Comparison of ENCODE assay signal across 11 mouse cellular contexts in genomic region chr8:108424337-108424736, GRCm38 (mm10).
DNase-seq lines count a peak whose midpoint lies in the region; ATAC-seq and TF ChIP-seq lines count a peak whose summit lies in the region.
"Had no signal": no experiment of that assay in that cellular context is flagged by ENCODE, and none has a peak within 500 bp of the region (broad histone marks: within the 10 kb centered on the region; RNA-seq: fewer than 3 reads in every experiment).

No protein-coding gene starts in this region.

- no peaks in the 10 kb centered on the region for H3K27me3 ChIP-seq in embryonic facial prominence, embryonic 15.5 days
- H3K27me3 ChIP-seq: embryonic facial prominence, embryonic 13.5 days had no signal

- no peak overlapping the region for H3K4me3 ChIP-seq in lung, adult 2 months (replicated peaks; ENCODE audit: extremely low read depth, low read depth, low read length)
- H3K4me3 ChIP-seq in embryonic facial prominence, embryonic 15.5 days (replicated peaks), result no peak overlapping the region
- H3K4me3 ChIP-seq: embryonic facial prominence, embryonic 13.5 days had no signal

- H3K9me3 ChIP-seq in embryonic facial prominence, embryonic 15.5 days (replicated peaks), result no peaks in the 10 kb centered on the region
- H3K9me3 ChIP-seq: embryonic facial prominence, embryonic 13.5 days had no signal

- TF ChIP-seq POLR2A in lung, adult 2 months (IDR thresholded peaks at IDR 0.05; ENCODE audit: borderline replicate concordance, extremely low read depth, low read depth, low read length), result no peak

- H3K4me1 ChIP-seq in lung, adult 2 months (ENCODE audit: control insufficient read depth, insufficient read depth, low read length), result no peaks in the 10 kb centered on the region
- H3K4me1 ChIP-seq in embryonic facial prominence, embryonic 15.5 days, result no peaks in the 10 kb centered on the region

- ATAC-seq in embryonic facial prominence, embryonic 15.5 days (ENCODE audit: insufficient number of reproducible peaks, low FRiP score, low TSS enrichment, low read depth), result peak; percentile 70; the same call in 1 of the 2 replicates
- ATAC-seq: CD4-positive, CD25-positive, alpha-beta regulatory T cell, adult 4 months had no signal

- H3K27ac ChIP-seq in embryonic facial prominence, embryonic 15.5 days (replicated peaks), result no peak overlapping the region
- H3K27ac ChIP-seq: embryonic facial prominence, embryonic 13.5 days; macrophage had no signal

- WGBS in lung, adult 2 months, result 46% methylated on average over 8 of the region's 8 CpGs
- 45% methylated on average over 8 of the region's 8 CpGs for WGBS in embryonic facial prominence, embryonic 15.5 days

- H3K9ac ChIP-seq in embryonic facial prominence, embryonic 15.5 days, result no peak overlapping the region
- H3K9ac ChIP-seq: embryonic facial prominence, embryonic 13.5 days had no signal

- no peaks in the 10 kb centered on the region for H3K36me3 ChIP-seq in embryonic facial prominence, embryonic 15.5 days
- H3K36me3 ChIP-seq: embryonic facial prominence, embryonic 13.5 days had no signal

- no peak for TF ChIP-seq CTCF in lung, adult 2 months (IDR thresholded peaks at IDR 0.05; ENCODE audit: insufficient read depth, low read length)

- no peak overlapping the region for H3K4me2 ChIP-seq in embryonic facial prominence, embryonic 15.5 days (replicated peaks)
- H3K4me2 ChIP-seq: embryonic facial prominence, embryonic 13.5 days had no signal

- peak; percentile 26 to 38 for DNase-seq in gastrocnemius, postnatal 4 days (ENCODE audit: low spot score in 2 of 2)
- no peak for DNase-seq in gastrocnemius, adult 18-20 months (ENCODE audit: low spot score)
- peak; percentile 5 to 8 for DNase-seq in lung, adult 18-20 months
- no peak for DNase-seq in lung, adult 2 months
- DNase-seq in lung, postnatal 14 days, result peak; percentile 61
- no peak for DNase-seq in adrenal gland, adult 8-10 months
- DNase-seq in frontal cortex, postnatal 10 days (ENCODE audit: low spot score in 2 of 2), result no peak

Comparison
In these comparisons a context has a peak if more than half of its experiments do, and no peak if none do; other contexts are left out.
1. DNase-seq: peak in gastrocnemius, postnatal 4 days (2 of 2), lung, adult 18-20 months (2 of 2) and lung, postnatal 14 days (single experiment); none in gastrocnemius, adult 18-20 months (single experiment), lung, adult 2 months (single experiment), adrenal gland, adult 8-10 months (single experiment) and frontal cortex, postnatal 10 days (0 of 2).